Mouse (Mus musculus): ENCODE measurements at regions not wholly inside any gene's neighbourhood (a gene's known extent, or its start where the extent isn't known, plus 50 kb on each side); places are given as distances from the start of the nearest gene placed in this dataset.
A peak's percentile ranks its signal among the peaks of the same experiment; 100 is the strongest.

DNA sequence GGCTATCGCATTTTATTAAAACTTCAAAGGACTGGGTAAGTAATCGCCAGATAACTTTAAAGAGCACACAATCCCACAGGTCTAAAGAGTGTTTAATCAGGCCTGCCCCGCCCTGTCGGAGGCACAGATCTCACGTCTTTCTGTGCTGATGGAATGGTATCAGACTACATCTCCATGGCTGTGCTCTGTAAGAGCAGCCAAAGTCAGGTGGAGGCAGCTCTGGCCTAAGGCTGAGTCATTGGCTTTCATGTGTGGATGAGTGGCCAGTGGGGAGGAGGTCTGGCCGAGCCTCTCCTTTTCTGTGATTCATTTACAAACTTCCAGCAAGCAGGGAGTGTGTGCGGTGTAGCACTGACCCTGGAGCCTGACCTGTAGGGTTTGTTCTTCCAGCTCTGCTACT, 197.0 kb downstream of the Snx10 start:
- H3K4me3 ChIP-seq (replicated peaks): no peak overlapping the region
- WGBS: 65% methylated on average over 7 of the region's 7 CpGs
- H3K9ac ChIP-seq (replicated peaks): no peak overlapping the region
- no peak for ATAC-seq (ENCODE audit: insufficient number of reproducible peaks, insufficient read depth, low FRiP score, low TSS enrichment, low read depth)
- no peak overlapping the region for H3K4me2 ChIP-seq
- H3K27ac ChIP-seq: no peak overlapping the region
- no peaks in the 10 kb centered on the region for H3K9me3 ChIP-seq
- H3K27me3 ChIP-seq: no peaks in the 10 kb centered on the region
- H3K36me3 ChIP-seq: no peaks in the 10 kb centered on the region
- peaks cover 2% of the 10 kb centered on the region for H3K4me1 ChIP-seq (replicated peaks)

DNA sequence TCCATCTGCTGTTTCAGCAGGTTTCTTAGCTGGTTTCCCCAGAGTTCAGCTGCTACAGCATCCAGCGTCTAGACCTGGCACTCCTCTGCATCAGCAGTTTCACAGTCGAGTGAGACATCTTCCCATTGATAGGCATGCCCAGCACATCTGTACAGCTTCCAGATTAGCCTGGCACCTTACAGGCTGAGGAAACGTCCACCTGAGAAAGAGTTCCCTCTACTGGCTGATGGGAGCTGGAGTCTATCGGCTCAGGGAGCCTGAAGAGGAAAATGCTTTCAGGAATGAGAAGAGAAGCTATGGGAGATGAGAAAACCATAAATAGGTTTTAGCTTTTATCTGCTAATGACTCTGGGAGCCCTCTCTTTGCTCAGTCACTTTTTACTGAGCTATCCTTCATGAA, 199.4 kb downstream of the Snx10 start:
- Histone ChIP-seq H3K4me3 (replicated peaks) (no peak overlapping the region), H3K27me3 (no peaks in the 10 kb centered on the region), H3K9ac (replicated peaks) (no peak overlapping the region), H3K9me3 (no peaks in the 10 kb centered on the region), H3K4me2 (no peak overlapping the region), H3K27ac (no peak overlapping the region), H3K36me3 (no peaks in the 10 kb centered on the region), H3K4me1 (replicated peaks) (no peaks in the 10 kb centered on the region)
- 52% methylated on average over 4 of the region's 4 CpGs for WGBS
- no peak for ATAC-seq (ENCODE audit: insufficient number of reproducible peaks, insufficient read depth, low FRiP score, low TSS enrichment, low read depth)

GRCm38 (mm10) chr6:51727191-51727590, 203.5 kb downstream of the Snx10 start:
- Histone ChIP-seq H3K4me3 (replicated peaks) (no peak overlapping the region), H3K4me1 (replicated peaks) (peaks cover 9% of the 10 kb centered on the region), H3K27ac (no peak overlapping the region), H3K36me3 (no peaks in the 10 kb centered on the region), H3K4me2 (no peak overlapping the region), H3K9me3 (no peaks in the 10 kb centered on the region), H3K27me3 (no peaks in the 10 kb centered on the region), H3K9ac (replicated peaks) (no peak overlapping the region)
- ATAC-seq (ENCODE audit: insufficient number of reproducible peaks, insufficient read depth, low FRiP score, low TSS enrichment, low read depth): no peak
- 83% methylated on average over 8 of the region's 8 CpGs for WGBS

DNA sequence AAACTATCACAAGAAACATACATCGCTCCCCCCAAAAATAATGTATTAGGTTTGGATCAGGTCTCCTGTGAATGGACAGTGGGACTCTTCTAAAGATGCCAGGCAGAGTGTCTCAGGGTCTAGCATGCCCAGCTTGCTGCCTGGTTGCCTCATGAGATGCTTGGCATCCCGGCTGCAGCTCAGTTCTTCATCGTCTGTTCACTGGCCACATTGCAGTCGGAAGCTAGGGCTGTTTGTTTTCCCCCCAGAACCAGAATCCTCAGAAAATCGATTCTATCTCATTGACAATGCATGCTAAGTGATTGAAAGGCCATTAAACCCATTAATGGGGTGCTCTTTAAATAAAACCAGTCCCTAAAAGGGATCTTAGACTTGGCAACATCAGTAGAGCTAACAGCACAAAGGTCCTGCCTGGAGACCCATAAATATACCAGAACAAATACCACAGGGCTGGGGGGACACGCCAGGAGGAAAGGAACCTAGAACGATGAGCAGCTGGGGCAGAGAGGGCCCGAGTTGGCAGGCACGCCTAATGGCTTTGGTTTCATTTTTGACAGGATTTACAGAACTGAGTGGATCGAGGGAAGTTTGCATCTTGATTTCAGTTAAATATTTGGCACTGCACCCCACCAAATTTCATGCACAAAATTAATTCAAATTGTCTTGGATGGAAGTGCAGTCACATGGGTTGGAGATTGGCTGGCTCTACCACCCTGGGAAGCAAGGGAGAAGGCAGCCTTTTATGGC, 205.3 kb downstream of the Snx10 start:
- Histone ChIP-seq H3K9me3 (no peaks in the 10 kb centered on the region), H3K9ac (replicated peaks) (no peak overlapping the region), H3K36me3 (no peaks in the 10 kb centered on the region), H3K27ac (no peak overlapping the region), H3K4me2 (no peak overlapping the region), H3K4me3 (replicated peaks) (no peak overlapping the region), H3K27me3 (no peaks in the 10 kb centered on the region), H3K4me1 (replicated peaks) (peaks cover 12% of the 10 kb centered on the region)
- ATAC-seq (ENCODE audit: insufficient number of reproducible peaks, insufficient read depth, low FRiP score, low TSS enrichment, low read depth): no peak
- 66% methylated on average over 10 of the region's 10 CpGs for WGBS

DNA sequence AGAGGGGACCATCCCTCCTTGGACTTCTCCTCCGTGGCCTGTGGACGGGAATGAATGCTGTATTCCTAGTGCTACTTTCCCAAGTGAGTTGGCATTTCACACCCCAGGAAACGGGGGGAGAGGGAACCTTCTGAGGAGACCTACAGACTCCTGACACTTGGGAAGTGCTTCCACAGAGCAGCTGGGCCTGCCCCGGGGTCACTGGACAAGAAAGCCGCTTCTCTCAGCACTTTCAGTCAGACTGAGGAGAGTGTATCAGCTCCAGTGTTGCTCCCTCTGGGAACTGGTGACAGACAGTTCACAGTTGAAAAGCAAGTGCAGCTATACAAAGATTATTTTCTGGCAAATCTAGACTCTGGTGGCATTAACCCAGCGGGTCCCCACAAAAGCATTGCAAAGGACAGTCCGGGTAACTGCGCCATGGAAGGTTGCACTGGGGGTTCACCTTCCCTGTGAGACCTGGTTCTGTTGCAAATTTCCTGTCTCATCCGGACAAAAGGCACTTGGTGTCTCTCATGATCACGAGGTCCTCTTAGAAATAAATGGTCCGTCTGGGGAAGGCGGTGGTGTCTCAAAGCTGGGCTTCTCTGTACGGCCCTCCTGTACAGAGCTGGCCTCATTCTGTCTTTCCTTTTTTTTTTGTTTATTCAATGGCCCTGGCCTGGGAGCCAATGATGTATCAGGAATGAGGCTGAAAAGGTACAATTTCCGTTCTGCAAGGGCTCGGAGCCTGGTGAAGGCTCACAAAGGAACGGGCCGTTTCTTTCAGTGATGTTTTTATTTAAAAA, 207.1 kb downstream of the Snx10 start:
- no peaks in the 10 kb centered on the region for H3K27me3 ChIP-seq
- WGBS: 74% methylated on average over 17 of the region's 17 CpGs
- no peak for ATAC-seq (ENCODE audit: insufficient number of reproducible peaks, insufficient read depth, low FRiP score, low TSS enrichment, low read depth)
- no peak overlapping the region for H3K9ac ChIP-seq (replicated peaks)
- no peak overlapping the region for H3K4me3 ChIP-seq (replicated peaks)
- no peak overlapping the region for H3K4me2 ChIP-seq
- no peaks in the 10 kb centered on the region for H3K36me3 ChIP-seq
- no peak overlapping the region for H3K27ac ChIP-seq
- peaks cover 12% of the 10 kb centered on the region for H3K4me1 ChIP-seq (replicated peaks)
- H3K9me3 ChIP-seq: no peaks in the 10 kb centered on the region

DNA sequence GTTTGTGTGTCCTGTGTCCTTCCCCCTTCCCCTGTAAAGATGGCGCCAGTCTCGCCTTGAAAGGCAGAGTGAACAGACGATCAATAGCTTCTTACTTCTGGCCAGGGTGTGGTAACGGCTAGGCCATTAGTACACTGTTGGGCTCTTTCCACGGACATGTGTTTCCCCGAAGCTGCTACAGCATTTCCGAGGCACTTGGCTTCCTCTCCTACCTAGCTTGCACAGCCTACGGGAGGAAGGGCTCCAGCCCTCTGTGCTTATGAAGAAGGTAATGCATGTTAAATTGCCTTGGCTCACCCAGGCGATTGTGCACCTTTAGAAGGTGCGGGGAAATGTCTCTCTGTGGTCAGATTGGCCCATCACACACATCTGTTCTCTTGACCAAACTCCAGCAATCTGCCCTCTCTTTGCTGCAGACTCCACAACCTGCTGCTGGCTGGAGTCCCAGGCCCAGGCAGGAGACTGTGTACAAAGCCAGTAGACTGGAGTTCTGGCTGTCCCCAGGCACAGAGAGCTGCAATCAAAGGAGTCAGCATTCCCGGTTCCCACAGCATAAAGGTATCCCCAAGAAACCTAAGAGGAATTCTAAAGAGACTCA, 208.7 kb downstream of the Snx10 start:
- ATAC-seq (ENCODE audit: insufficient number of reproducible peaks, insufficient read depth, low FRiP score, low TSS enrichment, low read depth): no peak
- Histone ChIP-seq H3K4me3 (replicated peaks) (no peak overlapping the region), H3K27ac (no peak overlapping the region), H3K36me3 (no peaks in the 10 kb centered on the region), H3K4me2 (no peak overlapping the region), H3K9me3 (no peaks in the 10 kb centered on the region), H3K4me1 (replicated peaks) (peaks cover 12% of the 10 kb centered on the region), H3K9ac (replicated peaks) (no peak overlapping the region), H3K27me3 (no peaks in the 10 kb centered on the region; the same call in 1 of the 2 replicates)
- WGBS: 65% methylated on average over 11 of the region's 11 CpGs

- H3K27me3 ChIP-seq: no peaks in the 10 kb centered on the region; the same call in 1 of the 2 replicates
- no peak for ATAC-seq (ENCODE audit: insufficient number of reproducible peaks, insufficient read depth, low FRiP score, low TSS enrichment, low read depth)
- H3K27ac ChIP-seq: no peak overlapping the region
- peaks cover 10% of the 10 kb centered on the region for H3K4me1 ChIP-seq (replicated peaks)
- no peak overlapping the region for H3K9ac ChIP-seq (replicated peaks)
- H3K4me2 ChIP-seq: no peak overlapping the region
- H3K4me3 ChIP-seq (replicated peaks): no peak overlapping the region
- H3K9me3 ChIP-seq: no peaks in the 10 kb centered on the region
- 49% methylated on average over 5 of the region's 5 CpGs for WGBS
- H3K36me3 ChIP-seq: no peaks in the 10 kb centered on the region
These were observed 212.3 kb downstream of the Snx10 start for GRCm38 (mm10) chr6:51736051-51736450.

DNA sequence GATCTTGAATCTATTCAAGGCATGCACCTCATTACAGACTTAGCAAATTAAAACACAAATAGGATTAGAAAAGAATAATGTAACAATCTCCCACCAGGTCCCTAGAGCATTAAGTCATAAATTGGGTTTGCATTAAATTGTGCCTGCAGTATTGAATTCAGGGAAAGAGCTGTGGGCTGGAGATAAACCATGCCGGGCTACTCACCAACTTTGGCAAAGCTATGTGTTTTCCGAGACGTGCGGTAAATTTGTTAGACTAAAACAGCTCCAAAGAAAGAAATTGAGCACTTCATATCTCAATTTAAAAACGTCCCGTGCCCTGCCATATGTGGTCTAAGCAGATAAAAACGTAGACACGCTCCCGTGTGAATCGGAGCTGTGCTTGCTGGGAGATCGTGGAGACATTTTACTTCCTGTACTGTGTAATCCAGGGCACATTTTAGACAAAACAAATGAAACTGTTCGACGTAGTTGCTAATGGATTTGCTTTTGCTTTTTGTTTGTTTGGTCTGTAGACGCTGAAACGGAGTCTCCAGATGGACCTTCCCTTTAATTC, 219.5 kb downstream of the Snx10 start:
- Histone ChIP-seq H3K9ac (replicated peaks) (no peak overlapping the region), H3K4me1 (replicated peaks) (peaks cover 49% of the 10 kb centered on the region), H3K4me3 (replicated peaks) (no peak overlapping the region), H3K27me3 (no peaks in the 10 kb centered on the region; the same call in 1 of the 2 replicates), H3K9me3 (no peaks in the 10 kb centered on the region), H3K4me2 (no peak overlapping the region), H3K27ac (peak overlapping the region; percentile 3; the same call in 1 of the 2 replicates), H3K36me3 (no peaks in the 10 kb centered on the region)
- no peak for ATAC-seq (ENCODE audit: insufficient number of reproducible peaks, insufficient read depth, low FRiP score, low TSS enrichment, low read depth)
- 57% methylated on average over 15 of the region's 15 CpGs for WGBS

DNA sequence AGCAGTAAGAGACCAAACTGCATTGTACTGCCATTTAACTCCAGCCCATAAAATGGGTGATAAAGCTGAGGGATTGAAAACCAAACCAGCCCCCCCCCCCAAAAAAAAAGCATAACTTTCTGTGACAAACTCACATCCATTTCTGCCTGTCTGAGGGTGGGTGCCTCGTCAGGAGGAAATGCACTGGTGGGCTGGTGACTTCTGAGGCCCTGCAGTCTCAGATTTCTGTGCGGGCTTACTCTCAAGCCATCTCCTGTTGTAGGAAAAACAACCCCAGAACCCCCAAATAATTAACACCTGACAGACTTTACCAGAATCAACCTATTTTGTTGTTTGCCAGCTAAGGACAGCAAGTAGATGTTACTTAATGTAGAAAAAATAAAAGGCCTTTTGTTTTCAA, 220.9 kb downstream of the Snx10 start:
- no peaks in the 10 kb centered on the region for H3K9me3 ChIP-seq
- no peaks in the 10 kb centered on the region; the same call in 1 of the 2 replicates for H3K27me3 ChIP-seq
- no peaks in the 10 kb centered on the region for H3K36me3 ChIP-seq
- WGBS: 15% methylated on average over 2 of the region's 2 CpGs
- H3K4me2 ChIP-seq: no peak overlapping the region
- H3K4me1 ChIP-seq (replicated peaks): peaks cover 49% of the 10 kb centered on the region
- no peak overlapping the region for H3K4me3 ChIP-seq (replicated peaks)
- no peak overlapping the region for H3K9ac ChIP-seq (replicated peaks)
- H3K27ac ChIP-seq: no peak overlapping the region
- no peak for ATAC-seq (ENCODE audit: insufficient number of reproducible peaks, insufficient read depth, low FRiP score, low TSS enrichment, low read depth)

DNA sequence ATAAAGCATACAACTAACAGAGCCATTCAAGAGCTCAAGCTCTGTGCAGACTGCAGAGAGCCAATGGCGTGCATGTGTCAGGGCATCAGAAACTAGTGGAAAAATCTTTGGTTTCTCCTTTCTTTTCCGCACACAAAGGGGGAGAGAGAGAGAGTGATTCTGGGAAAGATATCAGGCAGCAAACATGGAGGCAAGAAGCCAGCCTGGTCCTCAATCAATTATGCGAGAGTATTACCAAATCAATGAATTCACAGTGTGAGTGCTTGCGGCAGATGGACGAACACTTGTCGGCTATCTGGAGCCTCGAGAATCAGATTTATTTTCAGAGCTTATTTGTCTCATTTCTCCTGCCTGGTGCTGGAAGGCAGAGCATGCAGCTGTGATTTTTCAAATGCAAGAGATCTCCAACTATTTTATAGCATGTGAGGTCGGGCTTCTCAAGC, 230.6 kb downstream of the Snx10 start:
- no peak overlapping the region for H3K27ac ChIP-seq
- H3K27me3 ChIP-seq: no peaks in the 10 kb centered on the region
- ATAC-seq (ENCODE audit: insufficient number of reproducible peaks, insufficient read depth, low FRiP score, low TSS enrichment, low read depth): no peak
- H3K9me3 ChIP-seq: no peaks in the 10 kb centered on the region
- H3K4me3 ChIP-seq (replicated peaks): no peak overlapping the region
- no peak overlapping the region for H3K9ac ChIP-seq (replicated peaks)
- H3K4me2 ChIP-seq: no peak overlapping the region
- no peaks in the 10 kb centered on the region for H3K36me3 ChIP-seq
- H3K4me1 ChIP-seq (replicated peaks): peaks cover 21% of the 10 kb centered on the region; the same call in 1 of the 2 replicates
- 74% methylated on average over 8 of the region's 8 CpGs for WGBS

- Histone ChIP-seq H3K9me3 (no peaks in the 10 kb centered on the region), H3K27ac (no peak overlapping the region), H3K27me3 (no peaks in the 10 kb centered on the region), H3K4me1 (replicated peaks) (peaks cover 12% of the 10 kb centered on the region; the same call in 1 of the 2 replicates), H3K4me2 (no peak overlapping the region), H3K4me3 (replicated peaks) (no peak overlapping the region), H3K9ac (replicated peaks) (no peak overlapping the region), H3K36me3 (no peaks in the 10 kb centered on the region)
- no peak for ATAC-seq (ENCODE audit: insufficient number of reproducible peaks, insufficient read depth, low FRiP score, low TSS enrichment, low read depth)
- whole genome bisulfite sequencing: 88% methylated on average over 3 of the region's 3 CpGs
These were observed 233.4 kb downstream of the Snx10 start for GRCm38 (mm10) chr6:51757131-51757530.
